Mouse (Mus musculus) ES-E14 (cell line): ENCODE measurements around the gene Ttll5.

ENCODE experiments used
- HCFC1 ChIP-seq: IDR thresholded peaks from 2 replicates; pipeline ENCODE4 v1.6.1; 2012; ENCODE audit warnings: low read length, inconsistent platforms, borderline replicate concordance; ENCODE audit not compliant: insufficient read depth
- MAFK ChIP-seq: IDR thresholded peaks from 2 replicates; pipeline ENCODE4 v1.6.1; 2014; ENCODE audit warnings: mild to moderate bottlenecking, low read depth, low read length, inconsistent platforms; ENCODE audit not compliant: insufficient read depth
- ZC3H11A ChIP-seq: IDR thresholded peaks from 2 replicates; pipeline ENCODE4 v1.6.1; 2012; ENCODE audit warnings: low read depth, mild to moderate bottlenecking, inconsistent platforms, low read length, borderline replicate concordance
- ZNF384 ChIP-seq: IDR thresholded peaks from 2 replicates; pipeline ENCODE4 v1.6.1; 2012; ENCODE audit warnings: low read depth, low read length, inconsistent platforms

- TF ChIP-seq HCFC1 (no peak), MAFK (no peak), ZNF384 (no peak), ZC3H11A (no peak)
These were observed 215.3 kb downstream of the Ttll5 start for GRCm38 (mm10) chr12:86039751-86040150.
